Mouse (Mus musculus): ENCODE measurements around the gene Ptges2.

Gene Ptges2

DNA sequence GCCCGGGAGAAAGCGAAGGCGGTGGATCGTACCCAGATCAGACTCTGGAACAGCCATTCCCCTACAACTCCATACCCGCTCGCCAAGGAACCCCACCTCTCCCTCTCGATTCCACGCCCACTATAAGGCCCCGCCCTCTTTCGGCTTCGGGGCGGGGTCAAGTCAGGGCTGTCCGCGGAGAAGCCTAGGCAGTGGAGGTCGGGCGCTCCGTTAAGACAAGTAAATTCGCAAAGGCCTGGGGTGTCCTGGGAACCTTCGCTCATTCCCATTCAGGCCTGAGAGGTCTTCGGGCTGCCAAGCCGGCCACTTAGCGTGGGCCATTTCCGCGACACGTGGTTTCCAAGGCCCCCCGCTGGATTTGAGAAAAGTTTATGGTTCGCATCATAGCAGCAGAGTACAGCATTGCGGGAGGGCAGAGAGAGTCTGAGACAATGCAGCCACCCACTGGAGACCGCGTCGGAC, at the start of gene Ptges2:
Gene Ptges2, plus strand, starts transcription at position 413 of the 462 bp plus-strand sequence.
- H3K4me3 ChIP-seq (replicated peaks; ENCODE audit: low read length), result peak within 1 kb of the TSS; percentile 95
- peaks cover 15% of the 10 kb centered on the region for H3K36me3 ChIP-seq (ENCODE audit: insufficient read depth, low read length)
- H3K27me3 ChIP-seq (ENCODE audit: insufficient read depth, low read length), result no peaks in the 10 kb centered on the region
- H3K4me1 ChIP-seq (replicated peaks; ENCODE audit: low read depth, low read length), result peaks cover 53% of the 10 kb centered on the region
- TF ChIP-seq CTCF (conservative IDR thresholded peaks at IDR 0.05; ENCODE audit: low read length) (no peak), POU5F1 (IDR thresholded peaks at IDR 0.05; ENCODE audit: borderline replicate concordance, low read length) (no peak), NANOG (IDR thresholded peaks at IDR 0.05; ENCODE audit: borderline replicate concordance, low read length) (no peak)
- H3K9me3 ChIP-seq (ENCODE audit: low read length), result peaks cover 10% of the 10 kb centered on the region

DNA sequence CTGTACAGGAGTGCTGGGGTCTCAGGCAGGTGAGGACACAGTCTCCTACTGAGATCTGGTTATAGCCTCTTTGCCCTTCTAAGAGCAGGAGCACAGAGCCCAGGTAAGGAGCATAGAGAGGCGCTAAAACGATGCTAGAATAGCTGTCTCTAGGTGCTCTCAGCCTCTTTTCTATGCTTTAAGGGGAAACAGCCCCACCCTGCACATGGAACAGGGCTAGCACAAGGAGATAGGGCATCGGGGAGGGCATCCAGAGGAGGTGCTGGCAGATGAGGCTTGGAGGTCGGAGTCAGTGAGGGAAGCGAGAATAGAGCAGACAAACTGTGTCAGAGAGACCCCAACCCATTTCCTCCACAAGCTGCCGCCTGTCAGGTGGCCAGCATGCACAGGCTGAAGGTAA, 48.7 kb upstream of the Ptges2 start:
- no peak for TF ChIP-seq POU5F1 (IDR thresholded peaks at IDR 0.05; ENCODE audit: borderline replicate concordance, low read length)
- H3K27me3 ChIP-seq (ENCODE audit: insufficient read depth, low read length), result peaks cover 38% of the 10 kb centered on the region
- H3K4me1 ChIP-seq (replicated peaks; ENCODE audit: low read depth, low read length), result peaks cover 61% of the 10 kb centered on the region
- no peaks in the 10 kb centered on the region for H3K36me3 ChIP-seq (ENCODE audit: insufficient read depth, low read length)
- H3K4me3 ChIP-seq (replicated peaks; ENCODE audit: low read length), result no peak overlapping the region
- H3K9me3 ChIP-seq (ENCODE audit: low read length), result no peaks in the 10 kb centered on the region

DNA sequence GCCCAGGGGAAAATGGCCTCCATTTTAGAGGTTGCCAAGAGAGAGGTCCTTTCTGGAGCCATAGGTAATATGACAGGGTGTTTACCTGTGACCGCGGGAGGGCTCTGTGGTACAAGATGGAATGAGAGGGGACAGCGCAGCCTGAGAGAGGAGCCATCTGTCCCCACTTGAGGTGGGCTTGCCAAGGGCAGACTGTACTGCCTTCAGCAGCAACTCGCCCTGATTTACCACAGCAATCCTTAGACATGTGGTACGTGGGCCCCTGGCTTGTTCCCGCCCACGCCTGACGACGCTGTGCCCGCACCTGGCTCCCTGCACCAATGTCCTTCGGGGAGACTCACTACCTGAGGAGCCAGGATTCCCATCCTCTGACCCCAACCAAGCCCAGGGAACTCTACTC, 47.4 kb upstream of the Ptges2 start:
- peaks cover 48% of the 10 kb centered on the region for H3K27me3 ChIP-seq (ENCODE audit: insufficient read depth, low read length)
- TF ChIP-seq POU5F1 (IDR thresholded peaks at IDR 0.05; ENCODE audit: borderline replicate concordance, low read length) (no peak), CTCF (conservative IDR thresholded peaks at IDR 0.05; ENCODE audit: low read length) (no peak), NANOG (IDR thresholded peaks at IDR 0.05; ENCODE audit: borderline replicate concordance, low read length) (no peak)
- peak overlapping the region; percentile 39 for H3K4me3 ChIP-seq (replicated peaks; ENCODE audit: low read length)
- no peaks in the 10 kb centered on the region for H3K9me3 ChIP-seq (ENCODE audit: low read length)
- H3K4me1 ChIP-seq (replicated peaks; ENCODE audit: low read depth, low read length), result peaks cover 67% of the 10 kb centered on the region
- H3K36me3 ChIP-seq (ENCODE audit: insufficient read depth, low read length), result no peaks in the 10 kb centered on the region

- Histone ChIP-seq H3K9me3 (ENCODE audit: low read length) (no peaks in the 10 kb centered on the region), H3K4me3 (replicated peaks; ENCODE audit: low read length) (peak overlapping the region; percentile 23), H3K4me1 (replicated peaks; ENCODE audit: low read depth, low read length) (peaks cover 65% of the 10 kb centered on the region), H3K36me3 (ENCODE audit: insufficient read depth, low read length) (no peaks in the 10 kb centered on the region), H3K27me3 (ENCODE audit: insufficient read depth, low read length) (peaks cover 48% of the 10 kb centered on the region)
- TF ChIP-seq NANOG (IDR thresholded peaks at IDR 0.05; ENCODE audit: borderline replicate concordance, low read length), result no peak
- no peak for TF ChIP-seq CTCF (conservative IDR thresholded peaks at IDR 0.05; ENCODE audit: low read length)
These were observed 46.0 kb upstream of the Ptges2 start for GRCm38 (mm10) chr2:32349625-32350255.

GRCm38 (mm10) chr2:32350471-32351051, 45.1 kb upstream of the Ptges2 start:
- Histone ChIP-seq H3K9me3 (ENCODE audit: low read length) (no peaks in the 10 kb centered on the region), H3K36me3 (ENCODE audit: insufficient read depth, low read length) (no peaks in the 10 kb centered on the region), H3K4me3 (replicated peaks; ENCODE audit: low read length) (peak overlapping the region; percentile 23), H3K27me3 (ENCODE audit: insufficient read depth, low read length) (peaks cover 48% of the 10 kb centered on the region), H3K4me1 (replicated peaks; ENCODE audit: low read depth, low read length) (peaks cover 61% of the 10 kb centered on the region)
- no peak for TF ChIP-seq CTCF (conservative IDR thresholded peaks at IDR 0.05; ENCODE audit: low read length)
- TF ChIP-seq POU5F1 (IDR thresholded peaks at IDR 0.05; ENCODE audit: borderline replicate concordance, low read length), result no peak
- TF ChIP-seq NANOG (IDR thresholded peaks at IDR 0.05; ENCODE audit: borderline replicate concordance, low read length), result no peak

GRCm38 (mm10) chr2:32351471-32351961, 44.2 kb upstream of the Ptges2 start:
- peaks cover 61% of the 10 kb centered on the region for H3K4me1 ChIP-seq (replicated peaks; ENCODE audit: low read depth, low read length)
- TF ChIP-seq NANOG (IDR thresholded peaks at IDR 0.05; ENCODE audit: borderline replicate concordance, low read length) (no peak), POU5F1 (IDR thresholded peaks at IDR 0.05; ENCODE audit: borderline replicate concordance, low read length) (no peak), CTCF (conservative IDR thresholded peaks at IDR 0.05; ENCODE audit: low read length) (no peak)
- no peaks in the 10 kb centered on the region for H3K36me3 ChIP-seq (ENCODE audit: insufficient read depth, low read length)
- H3K9me3 ChIP-seq (ENCODE audit: low read length), result no peaks in the 10 kb centered on the region
- peaks cover 48% of the 10 kb centered on the region for H3K27me3 ChIP-seq (ENCODE audit: insufficient read depth, low read length)
- H3K4me3 ChIP-seq (replicated peaks; ENCODE audit: low read length), result peak overlapping the region; percentile 88

DNA sequence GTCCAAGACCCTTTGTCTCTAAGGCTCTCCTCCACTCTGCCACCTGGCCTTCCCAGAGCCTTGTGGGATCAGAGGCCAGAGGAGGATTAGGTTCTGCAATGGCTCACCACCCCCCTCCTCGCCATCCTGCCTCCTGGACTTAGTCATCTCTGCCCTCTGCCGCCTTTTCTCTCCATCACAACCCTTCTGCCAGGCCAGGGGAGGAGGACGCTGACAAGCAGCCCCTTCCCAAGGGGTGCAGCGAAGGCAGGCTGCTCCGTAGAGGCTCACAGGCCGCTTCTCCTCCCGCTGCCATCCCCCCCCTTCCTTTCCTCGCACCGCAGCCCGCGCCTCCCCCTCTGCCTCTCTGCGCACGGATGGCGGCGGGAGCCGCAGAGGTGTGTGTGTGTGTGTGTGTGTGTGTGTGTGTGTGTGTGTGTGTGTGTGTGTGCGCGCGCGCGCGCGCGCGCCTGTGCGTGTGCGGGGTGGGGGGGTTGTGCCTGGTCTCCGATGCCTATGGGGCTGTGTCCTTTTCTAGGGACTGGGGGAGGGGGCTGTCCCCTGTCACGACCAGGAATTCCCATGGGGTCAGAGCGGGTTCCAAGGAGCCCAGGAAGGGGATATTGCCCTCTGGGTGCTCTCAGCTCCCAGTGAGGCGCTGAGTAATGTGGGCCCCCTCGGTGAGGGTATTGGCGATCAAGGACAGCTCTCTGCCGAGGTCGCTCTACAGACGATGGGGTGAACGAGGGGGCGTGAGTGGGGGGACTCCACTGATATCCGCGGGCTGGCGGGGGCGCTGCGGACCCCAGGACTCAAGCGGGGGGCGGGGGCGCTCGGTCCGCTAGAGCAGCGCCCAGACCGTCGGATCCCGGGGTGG, 43.3 kb upstream of the Ptges2 start, which contains the start of gene Ciz1:
Gene Ciz1, plus strand, starts transcription at position 177 of the 856 bp plus-strand sequence.
- TF ChIP-seq POU5F1 (IDR thresholded peaks at IDR 0.05; ENCODE audit: borderline replicate concordance, low read length) (no peak), NANOG (IDR thresholded peaks at IDR 0.05; ENCODE audit: borderline replicate concordance, low read length) (no peak), CTCF (conservative IDR thresholded peaks at IDR 0.05; ENCODE audit: low read length) (no peak)
- no peaks in the 10 kb centered on the region for H3K36me3 ChIP-seq (ENCODE audit: insufficient read depth, low read length)

GRCm38 (mm10) chr2:32353007-32353542, 42.6 kb upstream of the Ptges2 start, which contains the start of gene Dnm1:
Gene Dnm1, minus strand, starts transcription at chr2:32353338.
- Histone ChIP-seq H3K27me3 (ENCODE audit: insufficient read depth, low read length) (peaks cover 53% of the 10 kb centered on the region), H3K36me3 (ENCODE audit: insufficient read depth, low read length) (no peaks in the 10 kb centered on the region), H3K4me3 (replicated peaks; ENCODE audit: low read length) (peak within 1 kb of the TSS; percentile 88), H3K4me1 (replicated peaks; ENCODE audit: low read depth, low read length) (peaks cover 61% of the 10 kb centered on the region), H3K9me3 (ENCODE audit: low read length) (no peaks in the 10 kb centered on the region)
- TF ChIP-seq POU5F1 (IDR thresholded peaks at IDR 0.05; ENCODE audit: borderline replicate concordance, low read length) (no peak), CTCF (conservative IDR thresholded peaks at IDR 0.05; ENCODE audit: low read length) (peak; percentile 18; the same call in 1 of the 2 replicates), NANOG (IDR thresholded peaks at IDR 0.05; ENCODE audit: borderline replicate concordance, low read length) (no peak)

More for the DNA sequence above, 43.3 kb upstream of the Ptges2 start, which contains the start of gene Ciz1:
- peaks cover 60% of the 10 kb centered on the region for H3K4me1 ChIP-seq (replicated peaks; ENCODE audit: low read depth, low read length)
- no peaks in the 10 kb centered on the region for H3K9me3 ChIP-seq (ENCODE audit: low read length)
- H3K27me3 ChIP-seq (ENCODE audit: insufficient read depth, low read length), result peaks cover 48% of the 10 kb centered on the region
- H3K4me3 ChIP-seq (replicated peaks; ENCODE audit: low read length), result peak within 1 kb of the TSS; percentile 88

Measured in E14TG2a.4 (cell line).